Mouse (Mus musculus) limb, embryonic 12.5 days (tissue): ENCODE data around the gene Ankrd44. TPM values are rescaled to one million over a fixed set of nuclear protein-coding genes. Genes with fewer than 3 reads are reported as not detected.

Experiments used
- ATAC-seq: fragments of 200-750 bp; cut with Nextera tagmentation; 2 replicates; pipeline ENCODE4 v1.8.0; 2017; ENCODE audit warnings: low read depth, moderate TSS enrichment; ENCODE audit not compliant: insufficient number of reproducible peaks, insufficient read depth, low FRiP score, low TSS enrichment
- H3K27ac ChIP-seq: fragments of 300-500 bp; sonication (generic); 2 replicates; pipeline ENCODE4 v1.5.1; 2016; ENCODE audit warnings: mild to moderate bottlenecking, moderate library complexity
- H3K27me3 ChIP-seq: fragments of 300-500 bp; sonication (generic); 2 replicates; pipeline ENCODE4 v1.6.1; 2016; ENCODE audit warnings: mild to moderate bottlenecking, moderate library complexity
- H3K36me3 ChIP-seq: fragments of 300-500 bp; sonication (generic); 2 replicates; pipeline ENCODE4 v1.6.1; 2016; ENCODE audit warnings: mild to moderate bottlenecking, moderate library complexity
- H3K4me1 ChIP-seq: fragments of 300-500 bp; sonication (generic); replicated peaks from 2 replicates; pipeline ENCODE4 v1.6.1; 2016
- H3K4me2 ChIP-seq: fragments of 300-500 bp; sonication (generic); 2 replicates; pipeline ENCODE4 v1.6.1; 2016; ENCODE audit warnings: mild to moderate bottlenecking, moderate library complexity
- H3K4me3 ChIP-seq: fragments of 300-500 bp; sonication (generic); replicated peaks from 2 replicates; pipeline ENCODE4 v1.5.1; 2016; ENCODE audit warnings: mild to moderate bottlenecking
- H3K9ac ChIP-seq: fragments of 300-500 bp; sonication (generic); replicated peaks from 2 replicates; pipeline ENCODE4 v1.6.1; 2016; ENCODE audit warnings: mild to moderate bottlenecking, moderate library complexity
- H3K9me3 ChIP-seq: fragments of 300-500 bp; sonication (generic); 2 replicates; pipeline ENCODE4 v1.6.1; 2016; ENCODE audit warnings: mild to moderate bottlenecking, moderate library complexity
- WGBS: fragments of 180-500 bp; shearing (Covaris S2); methylation state at CpG from one replicate; pipeline ENCODE4 v1.1.7; 2016; 5-methylcytosine and 5-hydroxymethylcytosine counted together
- polyA plus RNA-seq: library from polyadenylated mRNA; unstranded; fragments of >200 nt; fragmentation: Nextera tagmentation; extraction: Ambion mirVana; gene quantifications from 2 replicates; pipeline ENCODE4 v1.2.1, GENCODE M21; 2016

Ankrd44 gene
- polyA plus RNA-seq, 1 experiment from 2014 or later, result 22.2 TPM

GRCm38 (mm10) chr1:54860361-54860760 lies 65.8 kb downstream of the Ankrd44 start:
- no peak overlapping the region for H3K9ac ChIP-seq
- H3K4me2 ChIP-seq, result no peak overlapping the region
- no peak overlapping the region for H3K4me3 ChIP-seq
- no peaks in the 10 kb centered on the region for H3K36me3 ChIP-seq
- WGBS, result 81% methylated on average over 5 of the region's 5 CpGs
- no peak overlapping the region for H3K27ac ChIP-seq
- H3K27me3 ChIP-seq, result no peaks in the 10 kb centered on the region
- H3K4me1 ChIP-seq, result peaks cover 11% of the 10 kb centered on the region; the same call in 1 of the 2 replicates
- no peaks in the 10 kb centered on the region for H3K9me3 ChIP-seq
- no peak for ATAC-seq

DNA sequence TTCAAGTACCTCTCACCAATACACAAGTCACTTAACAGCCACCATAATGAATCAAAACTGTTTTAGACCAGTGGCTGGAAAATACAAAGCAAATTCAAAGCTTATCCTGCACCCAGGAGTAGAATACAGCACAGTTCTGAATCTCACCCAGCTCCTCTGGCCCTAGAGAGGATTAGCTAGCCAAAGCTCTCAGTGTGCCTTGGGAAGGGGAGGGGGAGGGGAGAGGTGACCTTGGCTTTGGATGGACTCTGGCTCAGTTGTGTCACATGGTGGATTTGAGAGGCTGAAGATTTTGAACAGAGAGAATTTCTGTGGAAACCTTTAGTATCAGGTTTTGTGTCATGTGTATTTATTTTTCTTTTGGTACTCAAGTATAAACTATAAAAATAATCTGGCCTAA lies 66.3 kb downstream of the Ankrd44 start:
- H3K9me3 ChIP-seq, result no peaks in the 10 kb centered on the region
- no peaks in the 10 kb centered on the region for H3K27me3 ChIP-seq
- no peak for ATAC-seq
- H3K4me1 ChIP-seq, result peaks cover 9% of the 10 kb centered on the region; the same call in 1 of the 2 replicates
- no peak overlapping the region for H3K9ac ChIP-seq
- H3K4me2 ChIP-seq, result no peak overlapping the region
- H3K4me3 ChIP-seq, result no peak overlapping the region
- no peak overlapping the region for H3K27ac ChIP-seq
- no peaks in the 10 kb centered on the region for H3K36me3 ChIP-seq

DNA sequence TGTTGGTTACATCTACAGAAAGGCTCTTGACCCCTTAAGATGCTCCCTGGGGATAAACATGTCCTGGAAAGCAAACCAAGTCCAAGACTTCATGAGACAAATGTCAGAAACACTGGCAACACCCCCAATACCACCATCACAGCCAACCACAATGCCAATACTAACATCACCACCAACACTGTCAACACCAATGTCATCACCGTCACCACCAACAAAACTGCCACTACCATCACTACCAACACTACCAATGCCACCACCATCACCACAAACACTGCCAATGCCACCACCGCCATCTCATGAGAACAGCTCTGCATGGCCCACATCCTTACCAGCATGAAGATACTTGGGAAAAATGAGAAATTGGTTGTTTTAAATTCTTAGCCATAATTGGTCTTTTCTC lies 67.3 kb downstream of the Ankrd44 start:
- no peak overlapping the region for H3K27ac ChIP-seq
- no peaks in the 10 kb centered on the region for H3K9me3 ChIP-seq
- ATAC-seq, result no peak
- no peaks in the 10 kb centered on the region for H3K27me3 ChIP-seq
- no peak overlapping the region for H3K9ac ChIP-seq
- H3K36me3 ChIP-seq, result no peaks in the 10 kb centered on the region
- H3K4me3 ChIP-seq, result no peak overlapping the region
- H3K4me2 ChIP-seq, result no peak overlapping the region
- WGBS, result 94% methylated on average over 2 of the region's 2 CpGs
- peaks cover 7% of the 10 kb centered on the region; the same call in 1 of the 2 replicates for H3K4me1 ChIP-seq

- no peak overlapping the region for H3K4me3 ChIP-seq
- H3K36me3 ChIP-seq, result no peaks in the 10 kb centered on the region
- ATAC-seq, result no peak
- no peaks in the 10 kb centered on the region for H3K27me3 ChIP-seq
- 94% methylated on average over 7 of the region's 7 CpGs for WGBS
- H3K9me3 ChIP-seq, result no peaks in the 10 kb centered on the region
- no peak overlapping the region for H3K27ac ChIP-seq
- peaks cover 22% of the 10 kb centered on the region for H3K4me1 ChIP-seq
- no peak overlapping the region for H3K9ac ChIP-seq
- no peak overlapping the region for H3K4me2 ChIP-seq
Observed at GRCm38 (mm10) chr1:54856502-54856901, 69.7 kb downstream of the Ankrd44 start.

GRCm38 (mm10) chr1:54855970-54856369 lies 70.2 kb downstream of the Ankrd44 start:
- Histone ChIP-seq H3K27me3 (no peaks in the 10 kb centered on the region), H3K4me2 (no peak overlapping the region), H3K4me1 (peaks cover 27% of the 10 kb centered on the region), H3K9me3 (no peaks in the 10 kb centered on the region), H3K27ac (no peak overlapping the region), H3K9ac (no peak overlapping the region), H3K36me3 (no peaks in the 10 kb centered on the region), H3K4me3 (no peak overlapping the region)
- WGBS, result 81% methylated on average over 3 of the region's 3 CpGs
- no peak for ATAC-seq

GRCm38 (mm10) chr1:54854388-54854787 lies 71.8 kb downstream of the Ankrd44 start:
- 81% methylated on average over 1 of the region's 1 CpGs for WGBS
- Histone ChIP-seq H3K27ac (no peak overlapping the region), H3K9me3 (no peaks in the 10 kb centered on the region), H3K27me3 (no peaks in the 10 kb centered on the region), H3K4me3 (no peak overlapping the region), H3K4me1 (peaks cover 42% of the 10 kb centered on the region), H3K9ac (no peak overlapping the region), H3K36me3 (no peaks in the 10 kb centered on the region), H3K4me2 (no peak overlapping the region)
- no peak for ATAC-seq

GRCm38 (mm10) chr1:54853311-54854000 lies 72.7 kb downstream of the Ankrd44 start:
- no peak for ATAC-seq
- peaks cover 42% of the 10 kb centered on the region for H3K4me1 ChIP-seq
- no peak overlapping the region for H3K27ac ChIP-seq
- no peaks in the 10 kb centered on the region for H3K27me3 ChIP-seq
- 29% methylated on average over 11 of the region's 11 CpGs for WGBS
- H3K9me3 ChIP-seq, result no peaks in the 10 kb centered on the region
- H3K36me3 ChIP-seq, result no peaks in the 10 kb centered on the region
- H3K4me2 ChIP-seq, result no peak overlapping the region
- no peak overlapping the region for H3K9ac ChIP-seq
- no peak overlapping the region for H3K4me3 ChIP-seq

- H3K27me3 ChIP-seq, result no peaks in the 10 kb centered on the region
- no peak overlapping the region for H3K27ac ChIP-seq
- 26% methylated on average over 9 of the region's 9 CpGs for WGBS
- H3K4me3 ChIP-seq, result no peak overlapping the region
- no peak overlapping the region for H3K4me2 ChIP-seq
- peaks cover 50% of the 10 kb centered on the region for H3K4me1 ChIP-seq
- no peak for ATAC-seq
- no peak overlapping the region for H3K9ac ChIP-seq
- H3K9me3 ChIP-seq, result no peaks in the 10 kb centered on the region
- H3K36me3 ChIP-seq, result no peaks in the 10 kb centered on the region
Observed at GRCm38 (mm10) chr1:54851610-54852009, 74.6 kb downstream of the Ankrd44 start.

DNA sequence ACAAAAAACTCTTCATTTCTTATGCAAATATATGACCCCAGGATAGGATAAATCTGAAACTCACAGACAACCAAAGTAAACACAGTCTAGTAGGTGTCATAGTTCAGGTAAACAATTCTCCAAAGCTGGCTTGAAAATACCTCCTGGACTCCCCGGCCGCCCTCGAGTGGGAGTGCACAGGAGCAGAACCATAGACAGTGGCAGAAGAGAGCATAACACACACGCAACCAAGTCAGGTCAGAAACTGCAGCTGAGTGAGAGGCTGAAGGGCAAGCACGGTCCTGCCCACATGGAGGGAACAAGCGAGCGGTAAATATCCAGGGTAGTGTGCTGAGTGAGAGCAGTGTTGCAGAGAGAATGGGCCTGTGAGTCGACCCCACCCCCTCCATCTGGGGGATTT lies 76.1 kb downstream of the Ankrd44 start:
- no peaks in the 10 kb centered on the region for H3K36me3 ChIP-seq

GRCm38 (mm10) chr1:54847238-54847637 lies 78.9 kb downstream of the Ankrd44 start:
- H3K36me3 ChIP-seq, result no peaks in the 10 kb centered on the region
- no peaks in the 10 kb centered on the region for H3K9me3 ChIP-seq
- H3K9ac ChIP-seq, result no peak overlapping the region
- no peak for ATAC-seq
- no peak overlapping the region for H3K4me3 ChIP-seq
- H3K27ac ChIP-seq, result no peak overlapping the region
- WGBS, result 87% methylated on average over 1 of the region's 1 CpGs
- peaks cover 52% of the 10 kb centered on the region for H3K4me1 ChIP-seq
- no peak overlapping the region for H3K4me2 ChIP-seq
- no peaks in the 10 kb centered on the region for H3K27me3 ChIP-seq

More for the DNA sequence above, 76.1 kb downstream of the Ankrd44 start:
- H3K9me3 ChIP-seq, result no peaks in the 10 kb centered on the region
- no peak overlapping the region for H3K4me2 ChIP-seq
- WGBS, result 65% methylated on average over 8 of the region's 8 CpGs
- ATAC-seq, result no peak
- H3K27me3 ChIP-seq, result no peaks in the 10 kb centered on the region
- H3K27ac ChIP-seq, result no peak overlapping the region
- no peak overlapping the region for H3K4me3 ChIP-seq
- no peak overlapping the region for H3K9ac ChIP-seq
- H3K4me1 ChIP-seq, result peaks cover 58% of the 10 kb centered on the region

- H3K4me2 ChIP-seq, result no peak overlapping the region
- H3K27me3 ChIP-seq, result no peaks in the 10 kb centered on the region
- no peak overlapping the region for H3K9ac ChIP-seq
- no peak for ATAC-seq
- peaks cover 45% of the 10 kb centered on the region for H3K4me1 ChIP-seq
- H3K36me3 ChIP-seq, result no peaks in the 10 kb centered on the region
- 0 out of 2 replicates have a peak overlapping the region, but pooled peaks have one; percentile 41 for H3K27ac ChIP-seq
- WGBS, result 60% methylated on average over 5 of the region's 5 CpGs
- no peaks in the 10 kb centered on the region for H3K9me3 ChIP-seq
- H3K4me3 ChIP-seq, result no peak overlapping the region
Observed at GRCm38 (mm10) chr1:54846346-54847000, 79.7 kb downstream of the Ankrd44 start.
